Mouse (Mus musculus): ENCODE results near the gene Mcub.

The Mcub gene

DNA sequence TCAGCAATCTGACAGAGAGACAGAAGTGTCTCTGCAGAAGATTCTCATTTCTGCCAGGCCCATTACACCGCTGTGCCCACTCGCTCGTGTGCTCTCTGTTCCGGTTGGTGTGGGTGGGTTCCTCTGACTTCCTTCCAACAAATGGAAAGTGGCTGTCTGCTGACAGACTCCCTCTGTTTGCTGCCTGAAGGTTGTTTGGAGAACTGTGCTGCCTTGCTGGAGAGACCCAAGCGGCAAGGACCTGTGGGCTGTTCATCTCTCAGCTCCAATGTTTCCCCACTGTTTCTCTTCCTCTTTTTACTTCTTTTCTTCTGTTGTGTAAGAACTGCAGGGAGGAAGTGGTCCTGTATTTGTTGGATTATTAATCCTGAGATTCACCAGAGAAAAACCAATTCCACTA lies 21.6 kb downstream of the Mcub start:
- DNase-seq, result peak; percentile 48

GRCm38 (mm10) chr3:129946217-129946914 lies 23.6 kb downstream of the Mcub start:
- DNase-seq, result no peak

DNA sequence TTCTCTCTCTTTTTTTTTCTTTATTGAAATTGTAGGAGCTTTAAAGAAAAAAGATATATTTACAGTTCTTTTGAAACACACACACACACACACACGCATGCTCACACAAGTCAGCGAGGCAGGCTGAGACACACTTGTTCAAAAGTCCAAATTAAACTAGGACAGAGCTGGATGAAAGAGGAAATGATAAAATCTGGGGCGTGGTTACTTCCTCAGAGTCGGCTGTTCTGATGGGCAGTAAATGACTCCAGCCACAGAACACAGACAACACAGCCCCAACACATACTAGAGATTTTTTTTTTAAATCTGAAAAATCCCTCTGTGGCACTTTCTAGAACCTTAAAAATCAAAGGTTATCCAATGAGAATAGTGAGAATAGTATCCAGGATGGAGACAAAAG lies 26.2 kb downstream of the Mcub start:
- no peak for DNase-seq

DNA sequence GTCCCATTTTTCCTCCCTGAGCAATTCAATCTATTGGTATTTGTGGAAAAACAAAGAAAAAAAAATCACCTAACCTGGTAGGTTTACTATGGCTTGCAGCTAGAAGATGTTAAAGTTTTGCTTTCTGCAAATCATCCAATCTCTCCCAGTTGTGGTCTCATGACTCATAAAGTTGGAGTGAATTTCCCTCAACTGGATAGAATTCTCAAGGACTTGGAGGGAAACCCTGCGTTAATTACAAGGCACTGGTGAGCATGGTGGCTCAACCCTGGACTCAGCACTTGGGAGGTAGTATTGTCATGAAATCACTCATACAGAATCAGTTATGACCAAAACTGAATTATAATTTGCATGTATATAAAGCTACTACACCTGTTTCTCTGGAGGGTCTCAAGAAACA lies 28.7 kb downstream of the Mcub start:
- DNase-seq, result no peak

DNA sequence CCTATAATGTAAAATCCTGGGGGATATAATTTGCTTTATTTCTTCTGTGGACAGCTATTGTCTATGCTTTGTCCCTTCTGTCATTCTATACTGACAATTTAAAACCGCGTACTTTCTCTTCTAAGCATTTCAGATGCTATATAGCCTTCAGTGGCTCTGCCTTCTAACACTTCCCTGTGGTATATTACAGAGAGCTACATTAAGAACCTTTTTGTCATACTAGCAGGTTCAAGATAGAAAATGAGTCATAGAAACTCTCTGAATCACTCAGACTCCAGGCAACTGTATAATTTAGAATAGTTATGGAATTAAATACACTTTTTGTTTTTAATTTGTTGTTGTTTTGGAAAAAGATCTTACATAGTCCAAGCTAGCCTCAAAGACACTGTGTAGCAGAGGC lies 29.2 kb downstream of the Mcub start:
- no peak for DNase-seq

- DNase-seq, result no peak
These were observed 30.9 kb downstream of the Mcub start for GRCm38 (mm10) chr3:129939058-129939457.

DNA sequence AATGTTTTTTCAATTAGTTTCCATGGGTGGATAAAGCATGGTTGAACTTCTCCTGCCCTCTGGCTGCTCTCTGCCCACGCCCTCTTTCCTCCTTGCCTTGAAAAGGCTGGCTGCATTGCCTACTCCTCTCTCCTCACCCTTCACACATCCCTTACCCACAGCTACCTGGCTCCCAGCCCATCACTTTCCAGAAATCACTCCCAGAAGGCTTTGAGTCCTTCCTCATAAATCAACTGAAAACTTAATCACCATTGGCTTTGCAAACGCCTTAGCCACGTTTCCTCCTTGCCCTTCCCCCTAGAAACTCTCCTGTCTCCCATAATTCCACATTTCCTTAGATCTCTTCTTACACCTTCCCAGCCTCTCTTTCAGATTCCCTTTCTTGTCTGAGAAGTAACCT lies 32.2 kb downstream of the Mcub start:
- DNase-seq, result no peak

GRCm38 (mm10) chr3:129936561-129936960 lies 33.4 kb downstream of the Mcub start:
- no peak for DNase-seq

DNA sequence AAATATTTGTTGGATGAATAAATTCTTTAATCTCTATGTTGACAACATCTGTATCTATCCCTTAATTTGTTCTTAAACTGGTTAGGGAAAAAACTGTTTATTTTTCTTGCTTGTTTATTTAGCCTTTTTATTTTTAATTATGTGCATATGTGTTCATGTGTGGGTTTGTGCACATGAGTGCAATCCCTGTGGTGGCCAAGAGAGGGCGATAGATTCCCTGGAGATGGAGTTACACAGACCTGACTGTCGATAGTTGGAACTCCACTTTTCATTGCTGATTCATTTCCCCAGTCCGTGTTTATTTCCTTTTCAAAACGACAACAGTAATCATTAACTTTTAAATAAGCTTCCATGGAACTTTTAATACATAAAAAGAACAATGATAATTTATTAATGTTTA lies 37.6 kb downstream of the Mcub start:
- DNase-seq, result peak in 1 of 2 experiments; percentile 27

DNA sequence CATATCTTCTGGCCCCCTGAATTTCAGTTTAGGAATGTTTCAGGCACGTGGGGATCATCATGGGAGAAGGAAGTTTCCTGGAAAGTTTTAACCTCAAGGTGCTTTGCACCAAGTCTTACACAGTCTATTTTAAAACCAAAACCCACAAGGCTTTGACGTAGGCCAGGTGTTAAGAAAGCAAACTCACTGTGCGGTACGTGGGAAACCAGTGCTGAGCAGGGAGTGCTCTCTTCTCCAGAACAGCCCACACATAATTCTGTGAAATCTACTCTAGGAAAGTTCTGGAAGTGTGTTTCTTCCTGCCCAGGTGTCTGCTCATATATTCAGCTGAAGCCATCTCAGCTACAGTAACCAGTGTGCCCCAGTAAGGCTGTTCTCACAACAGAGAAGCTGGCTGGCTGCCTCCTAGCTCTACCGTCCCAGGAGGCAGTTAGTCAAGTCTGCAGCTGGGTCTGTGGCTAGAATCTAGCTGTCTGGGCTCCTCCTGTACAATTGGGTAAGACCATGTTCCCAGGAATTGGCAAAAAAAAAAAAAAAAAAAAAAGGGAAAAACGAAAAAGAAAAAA lies 39.7 kb downstream of the Mcub start:
- DNase-seq, result no peak

DNA sequence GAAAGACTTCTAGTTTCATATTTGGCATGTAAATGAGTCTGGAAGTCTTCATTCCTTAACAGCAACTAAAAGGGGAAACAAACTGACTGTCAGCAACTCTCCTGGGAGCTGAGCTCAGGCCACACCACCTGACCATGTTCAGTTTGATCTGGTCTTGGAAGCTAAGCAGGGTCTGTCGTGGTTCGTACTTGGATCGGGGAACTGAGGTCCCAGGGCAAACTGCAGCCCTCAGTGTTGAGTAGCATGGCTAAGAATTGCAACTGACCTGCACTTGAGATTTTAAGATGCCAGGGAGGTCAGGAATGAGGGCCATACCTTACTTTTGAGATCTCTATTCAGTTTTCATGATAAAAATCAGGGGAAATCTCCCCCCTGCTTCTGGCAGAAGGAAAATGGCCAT lies 44.1 kb downstream of the Mcub start:
- DNase-seq, result no peak

- no peak for DNase-seq
These were observed 46.4 kb downstream of the Mcub start for GRCm38 (mm10) chr3:129923581-129923980.

DNA sequence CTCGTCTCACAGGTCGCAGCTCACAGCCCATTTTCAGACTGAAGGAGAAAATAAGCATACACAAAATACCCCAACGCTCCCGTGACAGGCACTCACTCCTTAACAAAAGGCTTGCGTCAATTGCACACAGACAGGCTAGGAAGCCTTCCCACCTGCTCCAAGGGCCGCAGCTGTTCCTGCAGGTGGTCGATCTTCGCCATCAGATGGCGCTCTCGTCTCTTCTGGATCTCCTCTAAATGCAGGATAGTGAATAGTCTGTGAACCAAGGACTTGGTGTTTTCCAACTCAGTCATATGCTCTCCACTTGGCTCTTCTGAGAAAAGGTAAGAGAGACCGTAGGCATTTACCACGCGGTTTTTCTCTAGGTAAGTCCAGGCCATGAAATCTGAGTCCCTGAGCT lies 51.6 kb downstream of the Mcub start:
- DNase-seq, result peak; percentile 59 to 69

DNA sequence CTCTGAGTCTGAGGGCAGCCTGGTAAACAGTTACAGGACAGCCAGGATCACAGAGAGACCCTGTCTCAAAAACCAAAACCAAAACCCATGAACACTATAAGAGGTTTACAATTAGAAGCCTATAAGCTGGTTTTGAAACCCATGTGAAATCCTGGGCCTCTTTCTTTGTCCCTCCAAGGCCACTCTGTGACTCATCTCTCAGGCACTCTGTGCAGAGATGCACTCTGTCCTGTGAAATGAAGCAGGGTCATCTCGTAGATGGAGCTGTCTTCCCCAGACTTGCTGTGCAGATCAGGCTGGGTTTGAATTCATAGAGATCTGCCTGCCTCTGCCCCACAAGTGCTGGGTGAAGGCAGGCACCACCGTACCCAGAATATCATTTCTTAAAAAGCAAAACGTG lies 52.6 kb downstream of the Mcub start:
- DNase-seq, result no peak

GRCm38 (mm10) chr3:129913241-129913640 lies 56.8 kb downstream of the Mcub start:
- DNase-seq, result no peak

DNA sequence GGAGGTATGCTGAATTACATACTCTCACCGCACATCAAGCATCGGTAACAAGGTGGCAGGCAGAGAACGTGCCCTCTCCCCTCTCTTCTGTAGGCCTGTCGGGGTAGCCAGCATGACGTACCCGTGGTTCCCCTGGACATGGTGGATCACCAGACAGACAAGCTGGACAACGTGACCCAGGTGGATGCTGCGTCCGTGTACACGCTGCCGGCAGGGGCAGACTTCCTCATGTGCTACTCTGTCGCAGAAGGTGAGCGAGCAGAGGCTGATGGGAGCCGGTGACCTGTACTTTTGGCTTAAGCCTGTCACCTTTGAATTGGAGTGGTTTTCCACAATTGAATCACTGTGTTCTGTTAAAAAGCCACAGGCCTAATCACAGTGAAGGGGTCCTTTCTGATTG lies 58.0 kb downstream of the Mcub start:
- DNase-seq, result no peak

DNA sequence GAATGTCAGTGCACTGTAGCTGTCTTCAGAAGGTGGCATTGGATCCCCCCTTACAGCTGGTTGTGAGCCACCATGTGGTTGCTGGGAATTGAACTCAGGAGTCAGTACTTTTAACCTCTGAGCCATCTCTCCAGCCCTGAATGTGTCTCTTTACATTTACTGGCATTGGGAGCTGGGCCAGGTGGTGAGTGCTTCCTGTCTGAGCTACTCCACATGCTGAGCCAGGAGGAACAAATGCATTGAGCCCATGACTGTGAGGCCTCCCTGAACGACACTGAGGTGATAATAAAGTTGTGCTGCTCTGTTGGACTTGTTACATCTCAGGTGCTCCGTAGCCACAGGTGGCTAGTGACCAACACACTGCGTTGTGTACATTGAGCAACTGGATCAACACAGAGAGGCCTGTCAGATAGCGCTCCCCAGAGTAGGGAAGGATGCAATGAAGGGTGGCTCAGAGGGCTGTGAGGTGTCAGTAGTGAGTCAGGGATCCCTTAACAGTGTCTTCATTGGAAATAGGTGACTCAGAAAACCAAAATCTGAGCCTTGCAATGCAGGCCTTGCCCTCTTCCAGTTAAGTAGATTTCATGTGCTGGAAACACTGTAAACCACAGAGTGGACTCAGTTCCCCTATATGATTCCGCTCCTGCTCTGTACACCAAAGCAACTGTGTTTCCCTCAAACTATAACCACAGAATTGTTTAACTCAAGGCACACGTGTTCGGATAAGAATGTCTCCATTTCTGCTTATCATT lies 65.4 kb downstream of the Mcub start:
- DNase-seq, result no peak

DNA sequence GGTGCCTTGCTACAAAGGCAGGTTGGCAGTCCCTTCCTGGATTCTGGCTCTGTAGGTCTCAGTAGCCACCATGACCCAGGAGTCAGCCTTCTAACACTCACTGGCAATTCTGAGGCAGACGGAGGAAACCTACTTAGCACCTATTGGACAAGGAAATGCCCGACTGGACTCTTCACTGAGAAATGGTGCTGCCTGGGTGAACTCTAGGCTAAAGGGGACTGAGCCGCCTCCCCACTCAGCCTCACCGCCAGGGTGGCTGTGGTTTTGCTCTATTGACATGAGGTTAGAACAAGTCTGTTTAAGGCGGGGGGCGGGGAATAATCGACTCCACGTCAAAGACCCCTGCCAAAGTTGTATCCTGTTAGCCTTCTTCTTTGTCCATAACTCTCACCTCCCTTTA lies 66.1 kb downstream of the Mcub start:
- no peak for DNase-seq

- DNase-seq, result no peak
These were observed 66.6 kb downstream of the Mcub start for GRCm38 (mm10) chr3:129903369-129903768.

- DNase-seq, result peak; percentile 88 to 89
These were observed 68.7 kb downstream of the Mcub start, which contains the start of gene Casp6 for GRCm38 (mm10) chr3:129901271-129901809. Gene Casp6 (plus strand): TSS chr3:129901425.

GRCm38 (mm10) chr3:129898886-129899285 lies 71.1 kb downstream of the Mcub start:
- no peak for DNase-seq

GRCm38 (mm10) chr3:129896591-129896990 lies 73.4 kb downstream of the Mcub start:
- no peak for DNase-seq

GRCm38 (mm10) chr3:129893143-129893542 lies 76.9 kb downstream of the Mcub start:
- DNase-seq, result no peak

- no peak for DNase-seq
These were observed 78.0 kb downstream of the Mcub start for GRCm38 (mm10) chr3:129892003-129892402.

All from lung, postnatal 4 days (tissue).